Mouse (Mus musculus): ENCODE measurements around the gene Rhot1. TPM values are rescaled to one million over a fixed set of nuclear protein-coding genes. Genes with fewer than 3 reads are reported as not detected.

Rhot1 gene
- total and polyA plus RNA-seq, 2 experiments = 8.9 to 37.1 TPM

GRCm38 (mm10) chr11:80311271-80311670 lies 102.5 kb downstream of the Rhot1 start:
- no peak overlapping the region for H3K4me3 ChIP-seq (ENCODE audit: insufficient read depth, low read depth, low read length)
- H3K9ac ChIP-seq (ENCODE audit: low read depth, low read length) = no peak overlapping the region
- no peak overlapping the region for H3K27ac ChIP-seq (replicated peaks; ENCODE audit: insufficient read depth, low read depth, low read length)
- no peaks in the 10 kb centered on the region for H3K36me3 ChIP-seq (ENCODE audit: control insufficient read depth, insufficient read depth, low read length)
- no peaks in the 10 kb centered on the region for H3K27me3 ChIP-seq (ENCODE audit: control insufficient read depth, insufficient read depth, low read length)
- DNase-seq (ENCODE audit: extremely low read depth, low read depth, low spot score) = no peak
- TF ChIP-seq CTCF (IDR thresholded peaks at IDR 0.05; ENCODE audit: low read depth, low read length) (no peak), POLR2A (IDR thresholded peaks at IDR 0.05; ENCODE audit: extremely low read depth, insufficient read depth, low read length) (no peak)
- H3K4me1 ChIP-seq (ENCODE audit: control insufficient read depth, insufficient read depth, low read length) = no peaks in the 10 kb centered on the region
- H3K79me2 ChIP-seq (ENCODE audit: control insufficient read depth, insufficient read depth, low read length) = no peaks in the 10 kb centered on the region
- 75% methylated on average over 4 of the region's 4 CpGs for WGBS

DNA sequence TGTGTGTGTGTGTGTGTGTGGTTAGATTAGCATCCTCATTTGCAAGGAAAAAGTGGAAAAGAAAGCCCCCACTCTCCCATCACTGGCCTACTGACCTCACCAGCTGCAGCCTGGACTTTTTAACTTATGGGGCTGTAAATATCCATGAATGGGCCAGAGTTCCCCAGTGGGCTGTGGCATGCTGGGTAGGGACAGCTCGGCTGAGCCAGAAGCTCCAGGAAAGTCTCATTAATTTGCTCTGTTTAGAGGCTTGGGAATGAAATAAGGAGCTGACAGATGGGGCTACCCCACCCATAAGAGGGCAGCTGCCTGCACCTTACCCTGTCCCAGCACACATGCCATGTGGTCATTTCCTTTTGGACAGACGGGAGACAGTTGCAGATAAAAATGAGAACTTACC lies 103.2 kb downstream of the Rhot1 start:
- Histone ChIP-seq H3K4me1 (ENCODE audit: control insufficient read depth, insufficient read depth, low read length) (no peaks in the 10 kb centered on the region), H3K27me3 (ENCODE audit: control insufficient read depth, insufficient read depth, low read length) (no peaks in the 10 kb centered on the region), H3K9ac (ENCODE audit: low read depth, low read length) (no peak overlapping the region), H3K27ac (replicated peaks; ENCODE audit: insufficient read depth, low read depth, low read length) (no peak overlapping the region), H3K79me2 (ENCODE audit: control insufficient read depth, insufficient read depth, low read length) (no peaks in the 10 kb centered on the region), H3K36me3 (ENCODE audit: control insufficient read depth, insufficient read depth, low read length) (no peaks in the 10 kb centered on the region), H3K4me3 (ENCODE audit: insufficient read depth, low read depth, low read length) (no peak overlapping the region)
- TF ChIP-seq POLR2A (IDR thresholded peaks at IDR 0.05; ENCODE audit: extremely low read depth, insufficient read depth, low read length) = no peak
- 58% methylated on average over 2 of the region's 2 CpGs for WGBS
- no peak for DNase-seq (ENCODE audit: extremely low read depth, low read depth, low spot score)

- H3K4me1 ChIP-seq (ENCODE audit: control insufficient read depth, insufficient read depth, low read length) = no peaks in the 10 kb centered on the region
- TF ChIP-seq POLR2A (IDR thresholded peaks at IDR 0.05; ENCODE audit: extremely low read depth, insufficient read depth, low read length) = no peak
- TF ChIP-seq CTCF (IDR thresholded peaks at IDR 0.05; ENCODE audit: low read depth, low read length) = no peak
- H3K79me2 ChIP-seq (ENCODE audit: control insufficient read depth, insufficient read depth, low read length) = no peaks in the 10 kb centered on the region
- 21% methylated on average over 6 of the region's 6 CpGs for WGBS
- no peak overlapping the region for H3K4me3 ChIP-seq (ENCODE audit: insufficient read depth, low read depth, low read length)
- H3K27me3 ChIP-seq (ENCODE audit: control insufficient read depth, insufficient read depth, low read length) = no peaks in the 10 kb centered on the region
- no peak overlapping the region for H3K9ac ChIP-seq (ENCODE audit: low read depth, low read length)
- no peak overlapping the region for H3K27ac ChIP-seq (replicated peaks; ENCODE audit: insufficient read depth, low read depth, low read length)
- H3K36me3 ChIP-seq (ENCODE audit: control insufficient read depth, insufficient read depth, low read length) = no peaks in the 10 kb centered on the region
- DNase-seq (ENCODE audit: extremely low read depth, low read depth, low spot score) = no peak
These were observed 103.7 kb downstream of the Rhot1 start for GRCm38 (mm10) chr11:80312565-80312964.

DNA sequence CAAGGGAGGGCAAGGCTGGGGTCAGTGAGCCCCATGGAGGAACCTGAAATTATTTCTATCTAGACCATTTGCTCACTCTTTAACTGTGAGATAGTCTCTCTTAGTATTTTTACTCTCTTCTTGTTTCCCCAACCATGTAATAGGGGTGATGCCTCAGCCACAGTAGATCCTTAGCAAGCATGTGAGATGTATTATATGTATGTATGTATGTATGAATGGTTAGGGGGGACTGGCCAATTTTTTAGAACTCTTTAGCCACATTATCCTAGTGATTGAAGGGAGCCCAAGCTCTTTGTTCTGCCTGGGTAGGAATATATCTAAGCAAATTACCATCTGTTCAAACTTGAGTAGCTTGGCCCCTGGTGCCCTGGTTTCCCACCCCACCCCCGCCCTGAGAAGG lies 104.6 kb downstream of the Rhot1 start:
- H3K27me3 ChIP-seq (ENCODE audit: control insufficient read depth, insufficient read depth, low read length) = no peaks in the 10 kb centered on the region
- no peaks in the 10 kb centered on the region for H3K36me3 ChIP-seq (ENCODE audit: control insufficient read depth, insufficient read depth, low read length)
- no peaks in the 10 kb centered on the region for H3K4me1 ChIP-seq (ENCODE audit: control insufficient read depth, insufficient read depth, low read length)
- no peaks in the 10 kb centered on the region for H3K79me2 ChIP-seq (ENCODE audit: control insufficient read depth, insufficient read depth, low read length)
- no peak overlapping the region for H3K9ac ChIP-seq (ENCODE audit: low read depth, low read length)
- DNase-seq (ENCODE audit: extremely low read depth, low read depth, low spot score) = no peak
- TF ChIP-seq CTCF (IDR thresholded peaks at IDR 0.05; ENCODE audit: low read depth, low read length) = no peak
- TF ChIP-seq POLR2A (IDR thresholded peaks at IDR 0.05; ENCODE audit: extremely low read depth, insufficient read depth, low read length) = no peak
- 72% methylated on average over 1 of the region's 1 CpGs for WGBS
- no peak overlapping the region for H3K27ac ChIP-seq (replicated peaks; ENCODE audit: insufficient read depth, low read depth, low read length)
- H3K4me3 ChIP-seq (ENCODE audit: insufficient read depth, low read depth, low read length) = no peak overlapping the region

DNA sequence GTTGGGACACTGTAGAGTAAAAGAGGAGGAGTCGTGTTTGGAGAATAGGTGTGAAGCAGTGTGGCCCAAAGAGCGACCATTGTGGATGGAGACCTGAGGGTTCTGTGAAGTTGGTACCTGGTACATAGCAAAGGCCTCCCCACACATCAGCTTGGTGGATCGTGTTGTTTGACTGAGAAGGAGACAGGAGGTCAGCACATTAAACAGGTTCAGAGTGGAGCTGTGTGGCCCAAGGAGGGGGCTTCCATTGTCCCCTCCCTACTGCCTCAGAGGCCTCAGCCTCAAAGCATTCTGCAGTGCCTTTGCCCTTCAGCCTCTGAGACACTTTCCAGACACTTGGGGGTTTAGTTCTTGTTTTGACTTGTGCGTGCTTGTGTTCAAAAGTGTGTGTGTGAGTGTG lies 105.1 kb downstream of the Rhot1 start:
- 82% methylated on average over 4 of the region's 4 CpGs for WGBS
- H3K79me2 ChIP-seq (ENCODE audit: control insufficient read depth, insufficient read depth, low read length) = no peaks in the 10 kb centered on the region
- no peaks in the 10 kb centered on the region for H3K36me3 ChIP-seq (ENCODE audit: control insufficient read depth, insufficient read depth, low read length)
- H3K4me1 ChIP-seq (ENCODE audit: control insufficient read depth, insufficient read depth, low read length) = no peaks in the 10 kb centered on the region
- H3K4me3 ChIP-seq (ENCODE audit: insufficient read depth, low read depth, low read length) = no peak overlapping the region
- no peak overlapping the region for H3K27ac ChIP-seq (replicated peaks; ENCODE audit: insufficient read depth, low read depth, low read length)
- H3K27me3 ChIP-seq (ENCODE audit: control insufficient read depth, insufficient read depth, low read length) = no peaks in the 10 kb centered on the region
- H3K9ac ChIP-seq (ENCODE audit: low read depth, low read length) = no peak overlapping the region
- TF ChIP-seq CTCF (IDR thresholded peaks at IDR 0.05; ENCODE audit: low read depth, low read length) = no peak
- no peak for TF ChIP-seq POLR2A (IDR thresholded peaks at IDR 0.05; ENCODE audit: extremely low read depth, insufficient read depth, low read length)
- no peak for DNase-seq (ENCODE audit: extremely low read depth, low read depth, low spot score)

DNA sequence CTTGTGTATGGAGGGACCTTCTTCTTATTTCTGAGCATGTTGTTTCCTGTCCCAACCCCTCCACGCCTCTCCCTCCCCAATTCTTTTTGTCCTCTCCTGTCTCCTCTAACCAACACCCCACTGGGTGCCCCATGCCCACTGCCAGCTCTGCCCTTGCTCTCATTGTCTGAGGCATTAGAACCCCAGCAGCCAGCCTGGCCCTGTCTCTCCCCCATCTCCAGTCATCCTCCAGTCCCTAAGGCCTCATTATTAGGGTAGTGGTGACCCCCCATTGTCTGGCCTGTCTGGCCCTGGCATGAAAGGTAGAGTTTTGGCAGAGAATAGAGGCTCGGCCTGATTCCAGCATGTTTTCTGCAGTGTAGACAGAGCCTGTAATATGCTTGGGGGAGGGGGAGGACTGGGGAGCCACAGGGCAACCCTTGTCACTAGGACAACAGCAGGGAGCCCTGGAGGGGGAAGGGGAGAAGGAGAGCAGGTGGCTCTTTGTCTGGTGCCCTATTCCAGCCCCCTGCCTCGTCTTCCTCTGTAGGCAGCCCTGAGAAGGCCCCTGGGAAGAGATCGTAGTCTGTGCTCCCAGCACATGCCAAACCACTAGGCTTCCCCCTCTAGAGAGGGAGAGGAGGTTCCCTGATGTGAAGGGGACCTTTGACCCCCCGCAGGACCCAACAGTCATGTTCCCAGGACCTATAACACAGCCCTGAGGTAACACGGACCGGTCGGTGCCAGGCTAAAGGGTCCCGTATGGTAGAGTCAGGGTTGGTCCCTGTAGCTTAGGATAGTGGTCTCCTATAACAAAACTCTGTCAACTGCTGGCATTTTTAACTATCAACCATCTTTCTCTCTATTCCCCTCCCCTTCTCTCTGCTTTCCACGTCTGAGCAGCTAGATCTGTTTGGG lies 107.2 kb downstream of the Rhot1 start:
- Histone ChIP-seq H3K79me2 (ENCODE audit: control insufficient read depth, insufficient read depth, low read length) (no peaks in the 10 kb centered on the region), H3K36me3 (ENCODE audit: control insufficient read depth, insufficient read depth, low read length) (no peaks in the 10 kb centered on the region), H3K27ac (replicated peaks; ENCODE audit: insufficient read depth, low read depth, low read length) (no peak overlapping the region), H3K9ac (ENCODE audit: low read depth, low read length) (no peak overlapping the region), H3K4me1 (ENCODE audit: control insufficient read depth, insufficient read depth, low read length) (no peaks in the 10 kb centered on the region), H3K27me3 (ENCODE audit: control insufficient read depth, insufficient read depth, low read length) (no peaks in the 10 kb centered on the region), H3K4me3 (ENCODE audit: insufficient read depth, low read depth, low read length) (no peak overlapping the region)
- TF ChIP-seq POLR2A (IDR thresholded peaks at IDR 0.05; ENCODE audit: extremely low read depth, insufficient read depth, low read length) = no peak
- no peak for TF ChIP-seq CTCF (IDR thresholded peaks at IDR 0.05; ENCODE audit: low read depth, low read length)
- no peak for DNase-seq (ENCODE audit: extremely low read depth, low read depth, low spot score)
- WGBS = 67% methylated on average over 10 of the region's 10 CpGs

Other genes starting within 250 kb of the Rhot1 start
- gene Utp6, start 246.6 kb upstream of the Rhot1 start, total RNA-seq (2014; rRNA removed) = 21.5 and 26.6 TPM in 2 replicates
- 4.2 and 5.2 TPM in 2 replicates for gene Utp6, start 246.6 kb upstream of the Rhot1 start, polyA plus RNA-seq (2012; rRNA removed)
- 14.5 and 17.1 TPM in 2 replicates for gene Suz12, start 215.9 kb upstream of the Rhot1 start, total RNA-seq (2014; rRNA removed)
- gene Suz12, start 215.9 kb upstream of the Rhot1 start, polyA plus RNA-seq (2012; rRNA removed) = 2.5 and 2.7 TPM in 2 replicates
- gene Crlf3, start 128.0 kb upstream of the Rhot1 start, total RNA-seq (2014; rRNA removed) = 10.4 and 12.1 TPM in 2 replicates
- gene Crlf3, start 128.0 kb upstream of the Rhot1 start, polyA plus RNA-seq (2012; rRNA removed) = 3.0 and 4.1 TPM in 2 replicates
- 1.1 TPM in 2 replicates for gene Atad5, start 119.6 kb upstream of the Rhot1 start, total RNA-seq (2014; rRNA removed)
- 0.12 and 0.15 TPM in 2 replicates for gene Atad5, start 119.6 kb upstream of the Rhot1 start, polyA plus RNA-seq (2012; rRNA removed)
- gene Tefm, start 66.8 kb upstream of the Rhot1 start, total RNA-seq (2014; rRNA removed) = 20.5 and 21.6 TPM in 2 replicates
- 5.0 and 5.3 TPM in 2 replicates for gene Tefm, start 66.8 kb upstream of the Rhot1 start, polyA plus RNA-seq (2012; rRNA removed)
- 32.1 and 33.4 TPM in 2 replicates for gene Adap2, start 54.9 kb upstream of the Rhot1 start, total RNA-seq (2014; rRNA removed)
- gene Adap2, start 54.9 kb upstream of the Rhot1 start, polyA plus RNA-seq (2012; rRNA removed) = 23.6 and 27.3 TPM in 2 replicates
- 6.1 and 6.6 TPM in 2 replicates for gene Rnf135, start 25.2 kb upstream of the Rhot1 start, total RNA-seq (2014; rRNA removed)
- gene Rnf135, start 25.2 kb upstream of the Rhot1 start, polyA plus RNA-seq (2012; rRNA removed) = 9.4 and 11.0 TPM in 2 replicates
- 0.09 and 0.13 TPM in 2 replicates for gene Rhbdl3, start 91.9 kb downstream of the Rhot1 start, total RNA-seq (2014; rRNA removed)
- gene Rhbdl3, start 91.9 kb downstream of the Rhot1 start, polyA plus RNA-seq (2012; rRNA removed) = 0.02 and 0.06 TPM in 2 replicates
- 10.4 and 11.8 TPM in 2 replicates for gene 5730455P16Rik, start 169.0 kb downstream of the Rhot1 start, total RNA-seq (2014; rRNA removed)
- 1.8 and 2.1 TPM in 2 replicates for gene 5730455P16Rik, start 169.0 kb downstream of the Rhot1 start, polyA plus RNA-seq (2012; rRNA removed)
- gene Zfp207, start 174.3 kb downstream of the Rhot1 start, total RNA-seq (2014; rRNA removed) = 69.7 and 70.6 TPM in 2 replicates
- gene Zfp207, start 174.3 kb downstream of the Rhot1 start, polyA plus RNA-seq (2012; rRNA removed) = 33.2 and 40.1 TPM in 2 replicates
- gene Psmd11, start 219.6 kb downstream of the Rhot1 start, total RNA-seq (2014; rRNA removed) = 106 and 128 TPM in 2 replicates
- gene Psmd11, start 219.6 kb downstream of the Rhot1 start, polyA plus RNA-seq (2012; rRNA removed) = 56.1 and 63.2 TPM in 2 replicates